Mouse (Mus musculus): Measurements from ENCODE around the gene Adgrb3.

The Adgrb3 gene

DNA sequence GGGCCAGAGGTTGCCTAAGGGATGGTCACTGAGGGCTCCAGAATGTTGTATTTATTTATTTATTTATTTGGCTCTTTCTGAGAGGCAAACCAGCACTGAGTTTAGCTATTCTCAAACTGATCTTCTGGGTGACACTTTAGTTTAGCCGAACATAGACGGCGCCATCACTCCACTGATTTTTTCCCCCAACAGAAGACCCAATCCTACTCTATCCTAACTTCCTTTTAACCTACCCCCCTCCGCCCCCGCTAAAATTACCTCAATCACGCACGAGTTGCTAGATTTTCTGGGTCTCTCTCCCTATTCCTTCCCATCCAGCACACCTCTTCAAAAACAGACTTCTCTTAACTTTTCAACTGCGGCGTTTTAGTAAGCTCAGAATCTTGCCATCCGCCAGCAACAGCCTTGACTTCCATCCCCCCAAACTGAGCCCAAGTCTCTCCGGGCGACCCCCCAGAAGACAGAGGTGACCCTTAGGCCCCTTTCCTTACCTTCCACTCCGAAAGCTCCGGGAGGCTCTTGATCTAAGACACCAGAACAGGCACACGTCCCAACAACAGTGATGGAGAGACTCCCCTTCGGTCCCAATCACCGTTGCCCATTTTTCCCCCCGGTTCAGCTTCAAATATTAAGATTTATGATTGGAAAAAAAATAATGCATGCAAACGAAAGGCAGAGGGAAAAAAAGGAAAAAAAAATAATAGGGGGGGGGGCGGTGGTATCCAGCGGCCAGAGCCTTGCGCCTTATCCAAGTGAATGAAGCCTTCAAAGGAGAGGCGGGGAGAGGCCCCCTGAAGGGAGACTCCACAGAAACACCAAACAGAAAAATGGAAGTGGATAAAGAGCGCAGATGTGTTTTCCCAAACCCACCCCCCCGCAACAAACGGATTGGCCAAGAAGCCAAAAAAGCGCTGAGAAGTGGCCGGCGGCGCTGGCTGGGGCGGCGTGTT lies at the start of gene Adgrb3:
Gene Adgrb3, minus strand, starts transcription at position 737 of the 950 bp plus-strand sequence.
- peak within 1 kb of the TSS; percentile 81 for H3K4me3 ChIP-seq (replicated peaks; ENCODE audit: low read length)
- TF ChIP-seq NANOG (IDR thresholded peaks at IDR 0.05; ENCODE audit: borderline replicate concordance, low read length), result no peak
- TF ChIP-seq CTCF (conservative IDR thresholded peaks at IDR 0.05; ENCODE audit: low read length), result no peak
- no peak for TF ChIP-seq POU5F1 (IDR thresholded peaks at IDR 0.05; ENCODE audit: borderline replicate concordance, low read length)
- H3K9me3 ChIP-seq (ENCODE audit: low read length), result no peaks in the 10 kb centered on the region
- H3K4me1 ChIP-seq (replicated peaks; ENCODE audit: low read depth, low read length), result peaks cover 13% of the 10 kb centered on the region; the same call in 1 of the 2 replicates
- peaks cover 30% of the 10 kb centered on the region for H3K27me3 ChIP-seq (ENCODE audit: insufficient read depth, low read length)
- H3K36me3 ChIP-seq (ENCODE audit: insufficient read depth, low read length), result no peaks in the 10 kb centered on the region

- no peak overlapping the region for H3K4me3 ChIP-seq (replicated peaks; ENCODE audit: low read length)
- no peaks in the 10 kb centered on the region for H3K4me1 ChIP-seq (replicated peaks; ENCODE audit: low read depth, low read length)
- TF ChIP-seq CTCF (conservative IDR thresholded peaks at IDR 0.05; ENCODE audit: low read length) (no peak), NANOG (IDR thresholded peaks at IDR 0.05; ENCODE audit: borderline replicate concordance, low read length) (no peak), POU5F1 (IDR thresholded peaks at IDR 0.05; ENCODE audit: borderline replicate concordance, low read length) (no peak)
- no peaks in the 10 kb centered on the region for H3K36me3 ChIP-seq (ENCODE audit: insufficient read depth, low read length)
- no peaks in the 10 kb centered on the region for H3K27me3 ChIP-seq (ENCODE audit: insufficient read depth, low read length)
- no peaks in the 10 kb centered on the region for H3K9me3 ChIP-seq (ENCODE audit: low read length)
Observed at GRCm38 (mm10) chr1:25877526-25877925, 48.0 kb upstream of the Adgrb3 start.

GRCm38 (mm10) chr1:25857473-25857872 lies 28.0 kb upstream of the Adgrb3 start:
- no peaks in the 10 kb centered on the region for H3K36me3 ChIP-seq (ENCODE audit: insufficient read depth, low read length)
- no peaks in the 10 kb centered on the region for H3K27me3 ChIP-seq (ENCODE audit: insufficient read depth, low read length)

DNA sequence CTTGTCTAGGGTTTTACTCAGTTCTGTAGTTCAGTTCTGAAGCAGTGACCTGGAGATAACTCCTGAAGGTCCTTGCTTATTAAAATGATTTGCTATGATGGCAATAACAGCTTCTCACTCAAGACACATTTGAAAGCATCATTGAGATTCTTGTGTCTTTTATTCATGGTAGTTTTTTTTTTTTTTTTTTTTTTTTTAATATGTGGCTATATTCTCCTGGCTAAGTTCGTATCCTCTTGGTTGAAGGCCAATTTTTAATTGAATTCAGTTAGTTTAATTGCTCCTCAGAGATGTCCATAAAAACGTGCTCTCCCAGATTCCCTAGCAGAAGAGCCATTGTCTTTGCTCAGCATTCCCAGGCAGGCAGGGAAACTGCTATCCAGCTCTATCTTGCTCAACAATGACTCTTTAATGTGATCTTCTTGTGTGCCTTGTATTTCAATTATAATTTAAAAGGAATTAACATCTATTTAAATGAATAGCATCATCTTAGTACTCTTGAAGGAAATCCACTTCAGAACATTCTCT lies 25.0 kb upstream of the Adgrb3 start:
- H3K27me3 ChIP-seq (ENCODE audit: insufficient read depth, low read length), result no peaks in the 10 kb centered on the region
- TF ChIP-seq NANOG (IDR thresholded peaks at IDR 0.05; ENCODE audit: borderline replicate concordance, low read length) (no peak), CTCF (conservative IDR thresholded peaks at IDR 0.05; ENCODE audit: low read length) (no peak), POU5F1 (IDR thresholded peaks at IDR 0.05; ENCODE audit: borderline replicate concordance, low read length) (no peak)
- H3K36me3 ChIP-seq (ENCODE audit: insufficient read depth, low read length), result no peaks in the 10 kb centered on the region
- no peaks in the 10 kb centered on the region for H3K4me1 ChIP-seq (replicated peaks; ENCODE audit: low read depth, low read length)
- H3K9me3 ChIP-seq (ENCODE audit: low read length), result no peaks in the 10 kb centered on the region
- H3K4me3 ChIP-seq (replicated peaks; ENCODE audit: low read length), result no peak overlapping the region

More at GRCm38 (mm10) chr1:25857473-25857872, 28.0 kb upstream of the Adgrb3 start:
- H3K4me1 ChIP-seq (replicated peaks; ENCODE audit: low read depth, low read length), result no peaks in the 10 kb centered on the region
- H3K9me3 ChIP-seq (ENCODE audit: low read length), result no peaks in the 10 kb centered on the region
- TF ChIP-seq NANOG (IDR thresholded peaks at IDR 0.05; ENCODE audit: borderline replicate concordance, low read length) (no peak), POU5F1 (IDR thresholded peaks at IDR 0.05; ENCODE audit: borderline replicate concordance, low read length) (no peak), CTCF (conservative IDR thresholded peaks at IDR 0.05; ENCODE audit: low read length) (no peak)
- H3K4me3 ChIP-seq (replicated peaks; ENCODE audit: low read length), result no peak overlapping the region

DNA sequence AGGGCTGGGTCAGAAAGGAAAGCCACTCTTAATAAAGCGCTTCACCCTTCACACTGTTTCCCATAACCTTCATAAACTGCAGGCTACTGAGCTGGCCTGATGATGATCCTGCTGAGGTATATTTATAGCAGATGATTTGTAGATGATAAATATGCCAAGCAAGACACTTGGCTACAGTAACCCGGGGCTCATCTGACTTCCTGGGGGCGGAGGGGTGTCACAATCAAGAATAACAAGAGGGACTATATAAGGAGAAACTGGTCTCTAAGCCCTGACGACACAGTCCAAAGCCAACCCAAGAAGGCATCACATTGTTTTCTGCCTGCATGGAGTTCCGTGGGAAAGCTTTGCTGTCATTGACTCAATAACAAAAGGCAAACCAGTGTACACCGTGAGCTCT lies 2.8 kb upstream of the Adgrb3 start:
- Histone ChIP-seq H3K4me3 (replicated peaks; ENCODE audit: low read length) (no peak overlapping the region), H3K9me3 (ENCODE audit: low read length) (no peaks in the 10 kb centered on the region), H3K4me1 (replicated peaks; ENCODE audit: low read depth, low read length) (peaks cover 13% of the 10 kb centered on the region; the same call in 1 of the 2 replicates), H3K36me3 (ENCODE audit: insufficient read depth, low read length) (no peaks in the 10 kb centered on the region), H3K27me3 (ENCODE audit: insufficient read depth, low read length) (peaks cover 23% of the 10 kb centered on the region)
- TF ChIP-seq CTCF (conservative IDR thresholded peaks at IDR 0.05; ENCODE audit: low read length), result no peak

DNA sequence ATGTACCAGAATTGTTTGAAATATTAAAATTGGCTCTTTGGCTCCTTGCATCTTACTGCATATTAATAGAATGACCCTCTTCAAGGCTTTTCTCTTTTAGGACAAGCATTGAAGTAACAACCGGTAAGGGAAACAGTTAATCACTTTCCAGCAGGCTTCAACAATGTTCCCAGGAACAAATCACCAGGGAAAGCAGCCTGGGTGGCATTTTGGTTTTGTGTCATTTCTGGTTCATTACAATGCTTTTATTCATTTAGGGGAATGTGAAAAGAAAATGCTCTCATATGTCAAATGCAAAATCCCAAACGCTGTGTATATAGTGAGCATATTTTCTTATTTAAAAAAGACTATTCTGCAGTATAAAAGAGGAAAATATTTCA lies 2.0 kb upstream of the Adgrb3 start:
- TF ChIP-seq CTCF (conservative IDR thresholded peaks at IDR 0.05; ENCODE audit: low read length) (no peak), POU5F1 (IDR thresholded peaks at IDR 0.05; ENCODE audit: borderline replicate concordance, low read length) (no peak), NANOG (IDR thresholded peaks at IDR 0.05; ENCODE audit: borderline replicate concordance, low read length) (no peak)
- H3K4me1 ChIP-seq (replicated peaks; ENCODE audit: low read depth, low read length), result peaks cover 13% of the 10 kb centered on the region; the same call in 1 of the 2 replicates
- H3K36me3 ChIP-seq (ENCODE audit: insufficient read depth, low read length), result no peaks in the 10 kb centered on the region
- H3K27me3 ChIP-seq (ENCODE audit: insufficient read depth, low read length), result peaks cover 26% of the 10 kb centered on the region
- no peak overlapping the region for H3K4me3 ChIP-seq (replicated peaks; ENCODE audit: low read length)
- H3K9me3 ChIP-seq (ENCODE audit: low read length), result no peaks in the 10 kb centered on the region

DNA sequence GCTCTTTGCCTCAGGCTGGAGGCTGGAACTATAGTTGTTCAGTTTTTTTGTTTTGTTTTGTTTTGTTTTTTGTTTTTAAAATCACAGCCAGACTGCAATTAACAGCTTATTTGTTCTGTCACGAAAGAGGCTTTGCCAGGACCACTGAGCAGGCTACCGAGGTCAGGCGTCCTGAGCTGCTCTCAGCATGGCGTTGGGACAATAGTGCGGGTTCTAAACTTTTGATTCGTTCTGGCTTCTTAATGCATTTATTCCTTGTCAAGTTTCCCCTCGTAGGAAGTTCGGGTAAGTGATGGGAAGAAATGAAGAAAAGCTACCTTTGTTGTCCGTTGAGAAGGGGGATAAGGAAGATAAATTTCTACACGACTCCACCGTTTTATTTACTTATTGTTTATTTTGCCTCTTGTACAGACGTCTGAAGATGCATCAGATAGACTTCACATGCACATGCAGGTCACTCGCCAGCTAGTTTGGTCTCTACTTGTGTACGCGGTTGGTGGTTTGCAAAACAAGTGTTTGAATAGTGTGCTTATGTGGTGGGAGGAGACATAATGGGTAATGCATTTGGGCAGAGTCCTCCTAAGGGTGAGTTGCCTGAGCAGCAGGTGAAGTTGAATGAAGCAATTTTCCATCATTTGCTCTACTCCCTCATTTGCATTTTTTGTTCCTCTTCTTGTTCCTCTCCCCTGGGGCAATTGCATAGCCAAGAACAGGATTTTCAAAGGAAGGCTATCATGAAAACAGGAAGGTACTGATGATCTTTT lies 1.4 kb upstream of the Adgrb3 start:
- Histone ChIP-seq H3K36me3 (ENCODE audit: insufficient read depth, low read length) (no peaks in the 10 kb centered on the region), H3K4me1 (replicated peaks; ENCODE audit: low read depth, low read length) (peaks cover 13% of the 10 kb centered on the region; the same call in 1 of the 2 replicates), H3K27me3 (ENCODE audit: insufficient read depth, low read length) (peaks cover 26% of the 10 kb centered on the region), H3K4me3 (replicated peaks; ENCODE audit: low read length) (peak overlapping the region; percentile 81), H3K9me3 (ENCODE audit: low read length) (no peaks in the 10 kb centered on the region)
- TF ChIP-seq POU5F1 (IDR thresholded peaks at IDR 0.05; ENCODE audit: borderline replicate concordance, low read length) (no peak), CTCF (conservative IDR thresholded peaks at IDR 0.05; ENCODE audit: low read length) (no peak), NANOG (IDR thresholded peaks at IDR 0.05; ENCODE audit: borderline replicate concordance, low read length) (no peak)

Data from E14TG2a.4 (cell line).